Mouse (Mus musculus) adrenal gland, postnatal 25 days (tissue): ENCODE results near the gene Adprhl1. TPM values are rescaled to one million over a fixed set of nuclear protein-coding genes. Genes with fewer than 3 reads are reported as not detected.

Experiments
- DNase-seq: peaks from one replicate; pipeline ENCODE4 v3.0.0; 2021; ENCODE audit warnings: mixed read lengths
- total RNA-seq: library from RNA; stranded (reverse); gene quantifications from 2 replicates; pipeline ENCODE4 v1.2.3, GENCODE M21; 2021

Gene Adprhl1
- total RNA-seq, 1 experiment from 2014 or later = 1.7 TPM

DNA sequence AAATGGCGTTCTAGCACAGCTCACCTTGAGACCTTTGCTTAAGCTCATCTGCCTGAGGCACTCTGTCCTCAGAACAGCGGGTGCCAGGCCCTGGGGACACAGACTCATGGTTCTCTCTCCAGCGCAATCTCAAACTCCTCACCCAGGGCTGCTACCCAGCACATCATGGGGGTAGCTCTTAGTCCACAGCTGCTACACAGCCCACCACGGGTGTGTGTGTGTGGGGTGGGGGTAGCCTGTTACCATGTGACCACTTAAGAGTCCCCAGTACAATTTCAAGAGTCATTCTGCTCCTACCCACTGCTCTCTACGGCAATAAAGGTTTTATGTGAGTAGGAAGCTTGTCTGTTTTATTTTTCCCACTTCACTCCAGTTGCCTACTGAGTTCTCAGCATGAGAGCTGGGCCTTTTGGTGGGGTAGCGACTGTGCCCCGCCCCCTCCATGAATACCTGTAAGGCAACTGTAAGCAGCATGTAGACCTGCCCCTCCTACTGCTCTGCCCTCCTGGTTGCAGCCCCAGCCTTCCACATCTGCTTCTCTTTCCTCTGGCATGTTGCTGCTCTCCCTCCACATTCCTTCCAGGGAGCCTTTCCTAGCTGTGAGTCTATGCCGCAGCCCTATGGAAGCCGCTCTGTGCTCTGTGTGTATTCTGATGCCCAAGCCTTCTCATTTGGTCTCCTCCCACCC lies 24.9 kb downstream of the Adprhl1 start:
- DNase-seq = no peak

DNA sequence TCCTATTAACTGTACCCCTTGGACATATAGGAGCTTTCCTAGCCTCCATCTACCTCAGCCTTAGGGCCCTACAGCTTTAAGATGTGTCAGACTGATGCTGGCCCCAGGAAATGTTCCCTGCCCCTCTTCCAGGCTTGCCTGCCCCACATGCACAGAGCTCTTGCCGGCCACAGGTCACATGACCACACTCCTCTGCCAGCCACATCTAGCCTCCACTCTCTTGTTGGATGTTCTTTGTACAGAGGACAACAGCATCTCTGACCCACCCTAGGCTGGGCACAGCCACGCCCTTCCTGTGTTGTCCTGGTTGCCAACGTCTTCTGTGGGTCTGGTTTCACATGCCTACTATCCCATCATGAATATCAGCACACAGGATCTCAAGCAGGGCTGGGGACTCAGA lies 26.8 kb downstream of the Adprhl1 start:
- no peak for DNase-seq

GRCm38 (mm10) chr8:13226288-13226687 lies 27.7 kb downstream of the Adprhl1 start:
- no peak for DNase-seq

- no peak for DNase-seq
These were observed 29.5 kb downstream of the Adprhl1 start for GRCm38 (mm10) chr8:13224426-13224825.

DNA sequence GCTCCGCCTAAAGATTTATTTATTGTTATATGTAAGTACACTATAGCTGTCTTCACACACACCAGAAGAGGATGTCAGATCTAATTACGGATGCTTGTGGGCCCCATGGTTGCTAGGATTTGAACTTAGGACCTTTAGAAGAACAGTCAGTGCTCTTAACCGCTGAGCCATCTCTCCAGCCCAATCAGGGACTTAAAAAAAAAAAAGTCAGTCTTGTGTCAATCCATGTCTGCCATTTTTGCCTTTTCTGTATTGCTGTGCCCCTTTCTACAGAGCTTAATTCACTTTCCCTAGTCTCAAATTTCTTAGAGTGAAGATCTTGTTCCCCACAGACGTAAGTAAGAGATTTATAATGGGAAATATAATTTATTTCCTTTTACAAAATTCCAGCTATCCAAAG lies 35.5 kb downstream of the Adprhl1 start:
- no peak for DNase-seq

GRCm38 (mm10) chr8:13217986-13218385 lies 36.0 kb downstream of the Adprhl1 start:
- DNase-seq = no peak

- DNase-seq = no peak
These were observed 36.9 kb downstream of the Adprhl1 start for GRCm38 (mm10) chr8:13217093-13217492.

DNA sequence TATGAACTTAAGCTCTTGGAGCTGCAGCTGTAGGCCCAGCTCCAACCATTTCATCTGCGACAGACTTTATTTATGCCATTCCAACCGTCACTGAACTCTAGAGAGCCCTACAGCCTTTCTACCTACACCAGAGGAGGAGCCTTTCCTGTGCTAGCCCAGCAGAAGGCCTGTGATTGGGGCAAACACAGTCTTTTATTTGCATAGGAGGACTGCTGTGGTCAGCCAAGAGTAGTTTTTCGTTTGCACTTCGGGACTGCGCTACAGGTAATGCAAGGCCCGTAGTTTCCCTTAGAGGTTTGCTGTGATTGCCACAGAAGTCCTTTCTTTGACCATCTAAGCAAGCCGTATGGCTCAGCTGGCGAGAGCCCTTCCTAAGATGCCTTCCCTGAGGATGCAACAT lies 37.6 kb downstream of the Adprhl1 start:
- DNase-seq = no peak

DNA sequence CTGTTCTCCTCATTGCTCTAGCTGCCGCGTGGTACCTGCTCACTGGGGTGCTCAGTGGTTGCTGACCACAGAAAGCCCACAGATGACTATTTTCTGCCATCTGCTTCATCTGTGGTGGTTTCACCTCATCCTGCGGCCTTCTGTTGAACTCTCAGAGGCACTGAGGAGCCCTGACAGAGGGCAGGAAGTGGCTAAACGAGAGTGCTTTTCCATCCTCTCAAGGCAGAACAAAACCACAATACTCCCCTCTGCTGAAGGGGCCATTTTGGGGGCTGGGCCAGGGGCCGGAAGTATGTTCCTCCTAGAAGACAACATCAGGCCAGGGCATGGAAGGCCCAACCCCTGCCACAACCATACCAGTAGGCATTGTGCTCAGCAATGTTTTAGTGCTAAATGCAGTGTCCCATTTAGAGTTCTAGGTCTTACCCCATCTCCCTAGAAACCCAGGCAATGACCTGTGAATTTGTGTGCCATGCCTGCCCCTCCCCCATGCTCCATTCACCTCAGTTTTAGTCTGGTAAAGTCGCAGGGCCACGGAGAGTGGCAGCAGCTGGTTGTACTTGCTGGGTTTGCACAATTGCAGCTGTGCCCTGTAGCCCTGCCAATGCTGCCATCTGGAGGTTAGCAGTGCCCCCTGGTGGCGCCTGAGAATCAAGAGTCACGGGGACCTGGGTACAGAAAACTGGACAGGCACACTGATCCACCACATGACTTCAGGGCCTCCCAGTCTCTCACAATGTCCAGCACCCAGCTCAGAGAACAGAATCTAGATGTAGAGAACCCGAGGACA lies 40.3 kb downstream of the Adprhl1 start:
- DNase-seq = peak; percentile 89

GRCm38 (mm10) chr8:13209770-13210169 lies 44.2 kb downstream of the Adprhl1 start:
- DNase-seq = no peak

DNA sequence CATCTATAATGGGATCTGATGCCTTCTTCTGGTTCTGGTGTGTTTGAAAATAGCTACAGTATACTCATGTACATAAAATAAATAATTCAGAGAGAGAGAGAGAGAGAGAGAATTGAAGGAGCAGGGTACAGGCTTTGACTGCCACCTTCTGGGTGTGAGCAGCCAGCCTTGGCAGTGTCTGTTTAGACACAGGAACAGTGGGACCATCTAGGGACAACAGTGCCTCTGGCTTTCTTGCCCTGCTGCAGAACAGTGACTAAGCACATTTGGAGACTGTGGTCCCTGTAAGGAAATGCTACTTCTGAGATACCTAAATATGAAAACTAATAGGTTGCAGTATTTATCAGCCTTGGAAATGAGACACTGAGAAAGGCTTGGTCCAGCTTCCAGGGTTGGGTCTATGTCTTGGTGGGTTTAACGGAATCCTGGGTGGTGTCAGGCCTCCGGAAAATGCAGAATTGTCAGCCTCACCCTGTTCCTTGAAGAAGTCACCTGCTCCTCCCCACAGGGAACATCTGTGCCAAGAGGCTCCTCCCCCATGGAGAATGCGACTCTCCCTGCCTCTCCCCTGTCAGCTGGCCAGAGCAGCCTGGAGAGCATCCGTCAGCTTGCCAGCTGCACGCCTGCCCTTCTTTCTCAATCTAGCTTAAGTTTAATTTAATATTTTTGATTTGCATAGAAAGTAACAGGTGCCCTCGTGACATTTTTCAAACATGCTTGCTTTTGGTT lies 45.2 kb downstream of the Adprhl1 start:
- peak; percentile 36 for DNase-seq

DNA sequence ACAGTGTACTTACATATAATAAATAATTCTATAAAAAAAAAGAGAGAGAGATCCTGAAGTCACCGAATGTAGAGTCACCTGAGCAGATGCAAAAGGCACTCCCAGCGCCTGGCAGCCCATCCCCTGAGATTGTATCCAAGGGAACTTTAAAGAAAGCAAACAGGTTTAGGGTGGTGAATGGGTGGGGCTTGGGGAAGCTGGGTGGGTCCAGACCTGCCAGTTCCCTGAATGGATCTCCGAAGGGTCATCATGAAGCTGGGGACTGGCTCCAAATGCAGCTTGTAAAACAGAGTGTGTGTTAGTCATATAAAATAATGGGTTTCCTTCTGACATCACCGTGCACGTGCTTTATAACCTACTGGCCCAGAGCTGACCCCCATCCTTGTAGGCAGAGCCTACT lies 47.7 kb downstream of the Adprhl1 start:
- no peak for DNase-seq

GRCm38 (mm10) chr8:13205311-13205710 lies 48.7 kb downstream of the Adprhl1 start:
- DNase-seq = no peak

DNA sequence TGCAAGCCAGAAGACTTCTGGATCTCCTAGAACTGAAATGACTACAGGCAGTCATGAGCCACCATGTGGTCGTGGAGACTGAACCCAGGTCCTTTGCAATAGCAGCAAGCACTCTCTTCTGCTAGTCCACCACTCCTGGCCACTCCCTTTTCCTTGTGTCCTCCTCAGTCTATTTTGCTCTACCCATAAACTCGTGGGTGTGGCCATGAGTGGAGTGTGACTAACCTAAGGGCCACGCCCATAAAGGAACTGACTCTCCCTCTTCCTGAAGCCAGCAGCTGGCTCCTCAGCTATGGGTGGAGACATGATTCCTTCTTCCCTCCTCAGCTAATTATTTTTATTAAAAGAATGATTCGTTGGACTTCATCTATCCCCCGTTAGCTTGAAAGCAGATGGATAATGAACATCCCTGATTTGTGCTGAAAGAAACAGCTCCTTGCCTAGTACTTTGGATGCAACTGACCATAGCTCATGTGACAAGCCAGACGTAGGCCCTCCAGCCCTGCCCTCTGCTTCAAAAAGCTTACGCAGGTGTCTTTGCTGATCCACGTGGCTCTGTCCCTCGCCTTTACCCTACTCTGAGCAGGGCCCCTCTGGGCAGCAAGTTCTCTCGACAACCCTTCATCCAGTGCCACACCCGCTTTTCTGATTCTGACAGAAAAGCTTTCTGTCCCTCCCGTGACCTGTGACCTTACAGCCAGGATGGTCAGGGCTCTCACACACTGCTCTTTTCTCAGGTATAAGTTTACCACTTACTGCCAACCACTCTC lies 49.4 kb downstream of the Adprhl1 start:
- DNase-seq = peak; percentile 30

DNA sequence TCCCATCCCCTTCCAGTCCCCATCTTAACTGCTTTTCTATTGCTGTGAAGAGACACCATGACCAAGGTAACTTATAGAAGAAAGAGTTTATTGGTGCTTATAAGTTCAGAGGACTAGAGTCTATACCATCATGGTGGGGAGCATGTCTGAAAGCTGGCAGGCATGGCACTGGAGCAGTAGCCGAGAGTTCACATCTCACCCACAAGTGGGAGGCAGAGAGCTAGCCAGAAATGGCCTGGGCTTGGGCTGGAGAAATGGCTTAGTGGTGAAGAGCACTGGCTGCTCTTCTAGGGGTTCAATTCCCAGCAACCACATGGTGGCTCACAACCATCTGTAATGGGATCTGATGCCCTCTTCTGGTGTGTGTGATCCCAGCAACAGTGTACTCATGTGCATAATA lies 50.5 kb downstream of the Adprhl1 start:
- DNase-seq = no peak

DNA sequence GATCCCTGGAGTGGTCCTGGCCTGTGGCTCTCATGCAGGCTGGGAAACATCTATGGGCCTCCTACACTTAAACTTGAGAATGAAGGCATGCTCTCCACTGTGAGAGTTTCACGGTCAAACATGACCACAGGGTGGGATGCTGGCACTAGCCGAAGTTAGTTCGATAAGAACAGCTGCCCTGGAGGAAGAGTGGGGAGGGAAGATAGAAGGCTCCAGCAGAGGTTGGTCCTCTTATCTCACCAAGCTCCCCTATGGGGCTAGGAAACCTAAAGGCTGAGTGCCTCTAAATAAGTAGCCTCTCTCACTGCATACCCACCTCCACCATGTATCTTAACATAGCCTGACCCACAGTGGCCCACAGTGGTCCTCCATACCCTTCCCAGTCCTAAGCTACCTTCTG lies 51.2 kb downstream of the Adprhl1 start:
- no peak for DNase-seq

DNA sequence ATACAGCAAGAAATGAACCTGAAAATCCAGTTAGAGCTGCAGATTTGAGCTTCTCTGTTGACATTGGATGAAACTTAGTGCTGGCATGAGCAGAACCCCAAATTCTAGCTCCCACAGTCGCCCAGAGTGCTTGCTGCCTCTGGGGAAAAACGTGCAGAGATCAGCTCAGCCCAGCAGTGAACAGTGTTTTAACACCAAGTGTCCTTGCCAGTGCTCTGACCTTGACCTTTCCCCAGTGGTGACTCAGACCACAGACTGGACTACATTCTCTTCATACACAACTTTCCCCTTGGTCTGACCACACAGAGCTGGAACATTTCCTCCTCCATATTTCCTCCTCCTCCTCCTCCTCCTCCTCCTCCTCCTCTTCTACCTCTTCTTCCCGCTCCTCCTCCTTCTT lies 51.9 kb downstream of the Adprhl1 start:
- peak; percentile 76 for DNase-seq

DNA sequence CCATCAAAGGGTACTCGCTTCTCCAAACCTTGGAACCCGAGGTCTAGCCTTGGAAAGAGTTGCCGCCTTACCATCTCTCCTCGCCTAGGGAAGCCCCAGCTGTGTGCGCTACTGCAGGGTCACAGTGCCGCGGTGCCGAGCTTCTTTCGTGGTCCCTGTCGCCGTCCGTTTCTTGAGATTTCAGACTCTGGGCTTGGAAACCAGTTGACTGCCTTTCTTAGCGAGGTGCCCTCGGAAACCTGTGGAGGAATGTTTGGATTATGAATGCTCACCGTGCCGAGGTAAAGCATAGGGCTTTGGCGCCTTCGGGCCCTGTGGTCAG lies 53.0 kb downstream of the Adprhl1 start:
- DNase-seq = no peak

- peak; percentile 86 for DNase-seq
These were observed 53.5 kb downstream of the Adprhl1 start, which contains the start of gene Grtp1 for GRCm38 (mm10) chr8:13200301-13201012. Grtp1 (minus strand) TSS chr8:13200620.

DNA sequence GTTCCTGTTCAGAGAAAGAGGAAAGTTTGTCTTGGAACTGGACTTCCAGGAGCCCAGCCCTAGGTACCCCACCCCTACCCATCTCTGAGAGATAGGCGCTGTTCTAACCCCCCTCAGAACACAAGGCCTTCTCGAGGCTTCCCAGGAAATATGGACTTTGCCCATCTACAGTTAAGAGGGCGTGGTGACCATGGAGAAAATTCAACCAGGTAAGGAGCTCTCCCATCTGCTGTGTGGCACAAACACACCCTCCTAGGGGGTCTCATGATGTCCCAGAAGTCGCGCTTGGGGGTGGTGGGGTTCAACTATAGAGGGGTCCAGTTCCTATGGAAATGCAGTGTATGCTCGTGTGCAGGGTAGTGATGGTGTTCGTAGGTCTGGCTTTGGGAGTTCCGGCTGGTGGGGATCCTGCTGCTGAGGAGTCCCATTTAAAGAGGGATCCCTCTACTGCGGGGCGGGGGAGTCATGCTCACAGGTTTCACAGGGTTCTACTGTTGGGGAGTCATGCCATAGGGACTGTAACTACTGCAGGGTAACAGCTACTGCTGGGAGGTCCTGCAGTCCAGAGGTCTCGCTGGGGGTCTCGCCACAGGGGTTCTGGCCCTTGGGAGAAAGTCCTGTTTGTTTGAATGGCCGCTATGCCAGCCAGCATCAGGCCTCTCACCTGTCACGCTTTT lies 54.4 kb downstream of the Adprhl1 start:
- no peak for DNase-seq

GRCm38 (mm10) chr8:13197493-13197892 lies 56.5 kb downstream of the Adprhl1 start:
- DNase-seq = no peak
